Mouse (Mus musculus): ENCODE measurements around the gene B4galt7.

- TF ChIP-seq NRF1 (IDR thresholded peaks at IDR 0.05; ENCODE audit: low read depth, low read length) = no peak
- no peak for TF ChIP-seq POLR2A (IDR thresholded peaks at IDR 0.05; ENCODE audit: low read depth, low read length)
- no peak for TF ChIP-seq ZKSCAN1 (IDR thresholded peaks at IDR 0.05; ENCODE audit: borderline replicate concordance, low read depth, low read length)
- no peak for TF ChIP-seq IRF4 (IDR thresholded peaks at IDR 0.05; ENCODE audit: low read depth, low read length)
- no peak for TF ChIP-seq CTCF (conservative IDR thresholded peaks at IDR 0.05 in 1 of 2, IDR thresholded peaks at IDR 0.05 in 1 of 2; ENCODE audit: low read depth in 2 of 2, low read length in 2 of 2)
- no peak for TF ChIP-seq ZMIZ1 (IDR thresholded peaks at IDR 0.05; ENCODE audit: low read depth, low read length)
- no peak for TF ChIP-seq HCFC1 (IDR thresholded peaks at IDR 0.05; ENCODE audit: low read depth, low read length)
- no peak for TF ChIP-seq SIN3A (IDR thresholded peaks at IDR 0.05; ENCODE audit: low read length)
- TF ChIP-seq RAD21 (IDR thresholded peaks at IDR 0.05; ENCODE audit: low read depth, low read length) = no peak
- no peak for TF ChIP-seq ETS1 (conservative IDR thresholded peaks at IDR 0.05; ENCODE audit: low read depth, low read length)
- TF ChIP-seq USF1 (IDR thresholded peaks at IDR 0.05; ENCODE audit: low read depth, low read length) = no peak
- no peak for TF ChIP-seq RCOR1 (conservative IDR thresholded peaks at IDR 0.05; ENCODE audit: low read depth, low read length)
Measured at GRCm38 (mm10) chr13:55620275-55620674, 20.6 kb downstream of the B4galt7 start.

Data from CH12.LX (cell line).